Mouse (Mus musculus): ENCODE measurements at regions not wholly inside any gene's neighbourhood (a gene's known extent, or its start where the extent isn't known, plus 50 kb on each side); places are given as distances from the start of the nearest gene placed in this dataset.
"Not testable (repeated sequence)": the region's sequence is repeated elsewhere in the genome, so short reads cannot be mapped to it uniquely, and the experiment has no call there.

DNA sequence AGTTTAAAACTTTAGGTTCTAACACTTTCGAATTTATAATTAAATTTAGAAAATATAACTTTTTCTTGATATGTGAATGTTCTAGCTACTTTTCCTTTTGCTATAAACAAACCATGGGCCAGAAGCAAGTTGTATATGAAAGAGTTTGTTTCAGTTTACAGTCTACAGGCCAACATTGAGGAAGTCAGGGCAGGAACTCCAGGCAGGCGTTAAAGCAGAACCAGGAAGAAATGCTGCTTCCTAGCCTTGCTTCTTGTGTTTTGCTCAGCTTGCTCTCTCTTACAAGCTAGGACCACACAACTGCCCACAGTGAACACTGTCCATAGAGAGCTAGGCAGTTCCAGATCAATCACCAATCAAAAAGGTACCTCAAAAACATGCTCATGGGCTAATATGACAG, 861.9 kb upstream of the Olfr1507 start:
- H3K79me2 ChIP-seq (replicated peaks; ENCODE audit: control insufficient read depth, extremely low read depth, insufficient read depth, poor library complexity, severe bottlenecking); dilution Hi-C loops (cut with MboI; ENCODE audit: extremely low pct_ligation_motif_present, extremely low pct_unique_long_range_greater_than_20kb, low sequenced_read_pairs); H3K27ac ChIP-seq (ENCODE audit: insufficient read depth, low read depth); H3K4me1 ChIP-seq (ENCODE audit: control insufficient read depth in 1 of 2, insufficient read depth in 2 of 2); in situ Hi-C loops (cut with MboI; ENCODE audit: low pct_ligation_motif_present, low pct_unique_long_range_greater_than_20kb, low sequenced_read_pairs); H3K9me3 ChIP-seq (replicated peaks; ENCODE audit: low read length); DNase-seq (ENCODE audit: extremely low read depth); H3K27me3 ChIP-seq (replicated peaks); H3K36me3 ChIP-seq (replicated peaks in 1 of 2; ENCODE audit: control insufficient read depth in 1 of 2, insufficient read depth in 1 of 2, low read length in 1 of 2); H3K9ac ChIP-seq (ENCODE audit: insufficient read depth, low read depth); H3K4me3 ChIP-seq (replicated peaks in 1 of 3; ENCODE audit: low read depth in 2 of 3, low read length in 2 of 3, poor library complexity in 1 of 3); H3K4me2 ChIP-seq (ENCODE audit: insufficient read depth, low read depth, poor library complexity, severe bottlenecking): not testable (repeated sequence)

DNA sequence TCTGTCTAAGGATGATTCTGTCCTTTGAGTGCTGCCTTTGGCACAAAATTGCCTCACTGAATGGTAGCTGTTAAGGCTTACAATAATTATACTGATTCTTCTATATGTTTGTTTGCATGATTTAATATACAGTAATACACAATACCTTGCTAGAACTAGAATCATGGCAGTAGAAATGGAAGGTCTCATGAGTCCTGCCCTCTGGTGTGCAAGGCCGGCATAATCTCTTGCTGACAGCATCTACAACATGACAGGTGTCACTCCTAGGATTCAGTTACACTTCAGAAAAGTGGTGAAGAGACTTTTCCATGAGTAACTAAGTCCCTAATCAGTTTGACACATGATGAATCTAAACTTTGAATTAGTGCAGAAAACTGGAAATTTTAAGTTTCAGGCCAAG, 861.2 kb upstream of the Olfr1507 start:
- H3K36me3 ChIP-seq (replicated peaks in 1 of 2; ENCODE audit: control insufficient read depth in 1 of 2, insufficient read depth in 1 of 2, low read length in 1 of 2); H3K27ac ChIP-seq (ENCODE audit: insufficient read depth, low read depth); H3K79me2 ChIP-seq (replicated peaks; ENCODE audit: control insufficient read depth, extremely low read depth, insufficient read depth, poor library complexity, severe bottlenecking); H3K4me2 ChIP-seq (ENCODE audit: insufficient read depth, low read depth, poor library complexity, severe bottlenecking); H3K4me1 ChIP-seq (ENCODE audit: control insufficient read depth in 1 of 2, insufficient read depth in 2 of 2); H3K9ac ChIP-seq (ENCODE audit: insufficient read depth, low read depth); H3K9me3 ChIP-seq (replicated peaks; ENCODE audit: low read length); H3K4me3 ChIP-seq (replicated peaks in 1 of 3; ENCODE audit: low read depth in 2 of 3, low read length in 2 of 3, poor library complexity in 1 of 3); in situ Hi-C loops (cut with MboI; ENCODE audit: low pct_ligation_motif_present, low pct_unique_long_range_greater_than_20kb, low sequenced_read_pairs); DNase-seq (ENCODE audit: extremely low read depth); H3K27me3 ChIP-seq (replicated peaks); dilution Hi-C loops (cut with MboI; ENCODE audit: extremely low pct_ligation_motif_present, extremely low pct_unique_long_range_greater_than_20kb, low sequenced_read_pairs): not testable (repeated sequence)

DNA sequence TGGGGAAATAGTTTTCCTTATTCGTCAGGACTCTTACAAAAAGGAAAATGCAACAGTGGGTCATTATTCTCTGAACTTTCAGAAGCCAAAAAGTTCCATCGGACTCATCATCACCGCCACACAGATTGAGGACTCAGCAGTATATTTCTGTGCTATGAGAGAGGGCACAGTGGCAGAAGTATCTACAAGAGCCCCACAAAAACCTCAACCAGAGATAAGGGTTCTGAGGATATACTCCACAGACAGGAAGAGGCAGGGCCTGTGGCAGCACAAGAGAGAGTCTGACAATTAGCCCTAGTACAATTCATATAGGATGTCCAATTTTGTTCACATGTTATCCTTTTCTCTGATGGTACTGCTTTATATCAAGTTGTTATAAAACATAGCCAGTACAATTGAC, 855.9 kb upstream of the Olfr1507 start:
- H3K4me1 ChIP-seq (ENCODE audit: control insufficient read depth in 1 of 2, insufficient read depth in 2 of 2); H3K9ac ChIP-seq (ENCODE audit: insufficient read depth, low read depth); in situ Hi-C loops (cut with MboI; ENCODE audit: low pct_ligation_motif_present, low pct_unique_long_range_greater_than_20kb, low sequenced_read_pairs); H3K36me3 ChIP-seq (replicated peaks in 1 of 2; ENCODE audit: control insufficient read depth in 1 of 2, insufficient read depth in 1 of 2, low read length in 1 of 2); dilution Hi-C loops (cut with MboI; ENCODE audit: extremely low pct_ligation_motif_present, extremely low pct_unique_long_range_greater_than_20kb, low sequenced_read_pairs); H3K4me2 ChIP-seq (ENCODE audit: insufficient read depth, low read depth, poor library complexity, severe bottlenecking); H3K79me2 ChIP-seq (replicated peaks; ENCODE audit: control insufficient read depth, extremely low read depth, insufficient read depth, poor library complexity, severe bottlenecking); H3K9me3 ChIP-seq (replicated peaks; ENCODE audit: low read length); H3K27ac ChIP-seq (ENCODE audit: insufficient read depth, low read depth); H3K4me3 ChIP-seq (replicated peaks in 1 of 3; ENCODE audit: low read depth in 2 of 3, low read length in 2 of 3, poor library complexity in 1 of 3); H3K27me3 ChIP-seq (replicated peaks); DNase-seq (ENCODE audit: extremely low read depth): not testable (repeated sequence)

DNA sequence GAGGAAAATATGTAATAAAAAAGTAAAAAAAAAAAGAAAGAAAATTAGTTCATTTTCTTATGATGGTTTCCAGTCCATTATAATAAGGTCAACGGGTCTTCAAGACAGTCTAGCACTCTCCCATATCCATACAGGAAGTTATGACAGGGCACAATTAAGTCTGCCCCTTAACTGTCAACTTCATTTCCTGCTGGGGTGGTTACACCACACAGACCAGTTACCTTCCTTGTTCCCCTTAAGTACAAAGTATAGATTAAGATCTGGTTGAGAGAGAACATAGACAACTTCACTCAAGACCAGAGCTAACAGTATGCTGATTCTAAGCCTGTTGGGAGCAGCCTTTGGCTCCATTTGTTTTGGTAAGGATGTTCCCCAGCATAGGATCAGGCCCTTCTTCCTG, 855.2 kb upstream of the Olfr1507 start:
- dilution Hi-C loops (cut with MboI; ENCODE audit: extremely low pct_ligation_motif_present, extremely low pct_unique_long_range_greater_than_20kb, low sequenced_read_pairs); H3K79me2 ChIP-seq (replicated peaks; ENCODE audit: control insufficient read depth, extremely low read depth, insufficient read depth, poor library complexity, severe bottlenecking); H3K36me3 ChIP-seq (replicated peaks in 1 of 2; ENCODE audit: control insufficient read depth in 1 of 2, insufficient read depth in 1 of 2, low read length in 1 of 2); H3K9ac ChIP-seq (ENCODE audit: insufficient read depth, low read depth); H3K27me3 ChIP-seq (replicated peaks); H3K9me3 ChIP-seq (replicated peaks; ENCODE audit: low read length); DNase-seq (ENCODE audit: extremely low read depth); H3K4me3 ChIP-seq (replicated peaks in 1 of 3; ENCODE audit: low read depth in 2 of 3, low read length in 2 of 3, poor library complexity in 1 of 3); in situ Hi-C loops (cut with MboI; ENCODE audit: low pct_ligation_motif_present, low pct_unique_long_range_greater_than_20kb, low sequenced_read_pairs); H3K27ac ChIP-seq (ENCODE audit: insufficient read depth, low read depth); H3K4me1 ChIP-seq (ENCODE audit: control insufficient read depth in 1 of 2, insufficient read depth in 2 of 2); H3K4me2 ChIP-seq (ENCODE audit: insufficient read depth, low read depth, poor library complexity, severe bottlenecking): not testable (repeated sequence)

DNA sequence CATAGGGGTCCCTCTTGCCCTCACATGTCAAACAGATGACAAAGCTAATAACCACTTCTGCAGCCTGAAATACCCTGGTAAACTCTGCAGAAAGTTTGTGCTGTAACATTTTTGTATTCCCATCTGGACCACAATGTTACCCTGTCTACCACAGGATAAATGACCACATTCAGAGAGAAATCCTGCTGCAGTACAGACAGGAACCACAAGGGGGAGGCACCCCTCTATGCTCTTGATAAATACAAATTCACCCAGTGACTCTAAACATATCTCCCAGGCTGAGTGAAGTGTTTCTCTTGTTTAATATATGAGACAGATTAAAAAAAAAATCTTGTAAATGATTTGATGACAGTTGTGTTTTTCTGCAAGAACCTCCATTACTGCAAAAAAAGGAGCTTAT, 853.6 kb upstream of the Olfr1507 start:
- H3K4me3 ChIP-seq (replicated peaks in 1 of 3; ENCODE audit: low read depth in 2 of 3, low read length in 2 of 3, poor library complexity in 1 of 3); H3K9ac ChIP-seq (ENCODE audit: insufficient read depth, low read depth); H3K4me1 ChIP-seq (ENCODE audit: control insufficient read depth in 1 of 2, insufficient read depth in 2 of 2); DNase-seq (ENCODE audit: extremely low read depth); H3K79me2 ChIP-seq (replicated peaks; ENCODE audit: control insufficient read depth, extremely low read depth, insufficient read depth, poor library complexity, severe bottlenecking); H3K9me3 ChIP-seq (replicated peaks; ENCODE audit: low read length); H3K27me3 ChIP-seq (replicated peaks); H3K27ac ChIP-seq (ENCODE audit: insufficient read depth, low read depth); H3K36me3 ChIP-seq (replicated peaks in 1 of 2; ENCODE audit: control insufficient read depth in 1 of 2, insufficient read depth in 1 of 2, low read length in 1 of 2); dilution Hi-C loops (cut with MboI; ENCODE audit: extremely low pct_ligation_motif_present, extremely low pct_unique_long_range_greater_than_20kb, low sequenced_read_pairs); H3K4me2 ChIP-seq (ENCODE audit: insufficient read depth, low read depth, poor library complexity, severe bottlenecking); in situ Hi-C loops (cut with MboI; ENCODE audit: low pct_ligation_motif_present, low pct_unique_long_range_greater_than_20kb, low sequenced_read_pairs): not testable (repeated sequence)
- TF ChIP-seq CTCF (conservative IDR thresholded peaks at IDR 0.05 in 1 of 2, IDR thresholded peaks at IDR 0.05 in 1 of 2; ENCODE audit: low read depth in 2 of 2, low read length in 2 of 2) = peak; percentile 23 to 37; a peak in 2 of 4 replicates
